Mouse (Mus musculus) CH12.LX (cell line): ENCODE measurements around the gene Rs1.

Experiments used
- BHLHE40 ChIP-seq: IDR thresholded peaks from 2 replicates; pipeline ENCODE4 v1.6.1; 2011; ENCODE audit warnings: mild to moderate bottlenecking, low read depth, low read length, improper control_type of control experiment
- CHD1 ChIP-seq: IDR thresholded peaks from 2 replicates; pipeline ENCODE4 v1.6.1; 2012; ENCODE audit warnings: low read depth, low read length, improper control_type of control experiment, inconsistent platforms
- CTCF ChIP-seq, 2 experiments: IDR thresholded peaks in 1 of 2; conservative IDR thresholded peaks in 1 of 2; 2 replicates each; pipeline ENCODE4 v1.5.1; 2011 to 2012; ENCODE audit warnings: low read depth in 2 of 2, low read length in 2 of 2, improper control_type of control experiment in 1 of 2, inconsistent platforms in 1 of 2, mild to moderate bottlenecking in 1 of 2, moderate library complexity in 1 of 2
- EP300 ChIP-seq: IDR thresholded peaks from 2 replicates; pipeline ENCODE4 v1.6.1; 2011; ENCODE audit warnings: low read length, improper control_type of control experiment
- HCFC1 ChIP-seq: IDR thresholded peaks from 2 replicates; pipeline ENCODE4 v1.6.1; 2012; ENCODE audit warnings: low read depth, mild to moderate bottlenecking, inconsistent platforms, low read length, improper control_type of control experiment
- KAT2A ChIP-seq: IDR thresholded peaks from 2 replicates; pipeline ENCODE4 v1.6.1; 2012; ENCODE audit warnings: low read length, improper control_type of control experiment, inconsistent platforms; ENCODE audit not compliant: insufficient replicate concordance
- NRF1 ChIP-seq: IDR thresholded peaks from 2 replicates; pipeline ENCODE4 v1.6.1; 2014; ENCODE audit warnings: low read depth, mild to moderate bottlenecking, inconsistent platforms, low read length, improper control_type of control experiment, moderate library complexity
- POLR2A ChIP-seq: IDR thresholded peaks from 2 replicates; pipeline ENCODE4 v1.6.1; 2011; ENCODE audit warnings: low read depth, mild to moderate bottlenecking, improper control_type of control experiment, low read length
- USF1 ChIP-seq: IDR thresholded peaks from 2 replicates; pipeline ENCODE4 v1.6.1; 2014; ENCODE audit warnings: low read depth, mild to moderate bottlenecking, inconsistent platforms, low read length, improper control_type of control experiment
- USF2 ChIP-seq: conservative IDR thresholded peaks from 2 replicates; pipeline ENCODE4 v1.6.1; 2011; ENCODE audit warnings: low read depth, low read length, improper control_type of control experiment
- ZC3H11A ChIP-seq: IDR thresholded peaks from 2 replicates; pipeline ENCODE4 v1.6.1; 2012; ENCODE audit warnings: low read depth, mild to moderate bottlenecking, inconsistent platforms, low read length, improper control_type of control experiment
- ZKSCAN1 ChIP-seq: IDR thresholded peaks from 2 replicates; pipeline ENCODE4 v1.6.1; 2012; ENCODE audit warnings: low read depth, inconsistent platforms, low read length, improper control_type of control experiment, borderline replicate concordance
- ZNF384 ChIP-seq: IDR thresholded peaks from 2 replicates; pipeline ENCODE4 v1.6.1; 2012; ENCODE audit warnings: low read depth, low read length, improper control_type of control experiment, inconsistent platforms

- TF ChIP-seq CTCF (conservative IDR thresholded peaks at IDR 0.05 in 1 of 2, IDR thresholded peaks at IDR 0.05 in 1 of 2; ENCODE audit: low read depth in 2 of 2, low read length in 2 of 2) (no peak), USF1 (no peak), HCFC1 (no peak), POLR2A (no peak), NRF1 (no peak), USF2 (no peak), ZNF384 (no peak), ZKSCAN1 (no peak), BHLHE40 (no peak), ZC3H11A (no peak), EP300 (no peak), KAT2A (no peak), CHD1 (no peak)
These were observed 19.2 kb upstream of the Rs1 start for GRCm38 (mm10) chrX:160748653-160749052.
